Mouse (Mus musculus): ENCODE data around the gene Usp3.

DNA sequence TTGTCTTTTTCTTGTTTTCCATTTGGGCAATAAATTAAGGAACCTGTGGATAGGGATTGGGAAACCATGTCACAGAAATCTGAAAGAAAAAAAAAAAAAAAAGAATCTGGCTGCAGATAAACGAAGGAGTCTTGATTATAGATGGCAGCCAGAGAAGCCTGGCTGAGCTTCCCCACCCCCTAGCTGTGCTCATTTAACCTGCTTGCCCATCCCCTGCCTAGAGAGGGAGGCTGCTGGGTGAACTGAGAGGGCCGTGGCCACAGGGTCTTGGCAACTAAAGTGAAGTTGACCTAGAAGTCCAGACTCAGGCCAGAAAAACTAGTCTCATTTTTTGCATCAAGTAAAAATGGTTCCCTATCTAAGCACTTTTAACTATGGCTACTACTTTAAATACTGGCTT lies 82.0 kb downstream of the Usp3 start:
- no peak for TF ChIP-seq POLR2A (IDR thresholded peaks at IDR 0.05; ENCODE audit: borderline replicate concordance, insufficient read depth, low read length)
- no peak for TF ChIP-seq CTCF (IDR thresholded peaks at IDR 0.05; ENCODE audit: borderline replicate concordance, insufficient read depth, low read depth, low read length)

All from cerebellum, adult 2 months (tissue).